Mouse (Mus musculus) heart, embryonic 10.5 days (tissue): ENCODE measurements around the gene Bcat2. TPM values are rescaled to one million over a fixed set of nuclear protein-coding genes. Genes with fewer than 3 reads are reported as not detected.

Experiments
- DNase-seq: peaks from one replicate; pipeline ENCODE4 v3.0.0-alpha.2; 2017; ENCODE audit warnings: low spot score
- H3K27ac ChIP-seq: fragments of 300-500 bp; sonication (generic); 2 replicates; pipeline ENCODE4 v1.5.1; 2016; ENCODE audit warnings: mild to moderate bottlenecking
- H3K27me3 ChIP-seq: fragments of 300-500 bp; sonication (generic); 2 replicates; pipeline ENCODE4 v1.6.1; 2016; ENCODE audit warnings: mild to moderate bottlenecking; ENCODE audit not compliant: poor library complexity, insufficient read depth, severe bottlenecking
- H3K36me3 ChIP-seq: fragments of 300-500 bp; sonication (generic); 2 replicates; pipeline ENCODE4 v1.6.1; 2016; ENCODE audit warnings: mild to moderate bottlenecking, moderate library complexity
- H3K4me1 ChIP-seq: fragments of 300-500 bp; sonication (generic); 2 replicates; pipeline ENCODE4 v1.6.1; 2016; ENCODE audit warnings: mild to moderate bottlenecking
- H3K4me3 ChIP-seq: fragments of 300-500 bp; sonication (generic); 2 replicates; pipeline ENCODE4 v1.5.1; 2016; ENCODE audit warnings: mild to moderate bottlenecking, moderate library complexity
- H3K9me3 ChIP-seq: fragments of 300-500 bp; sonication (generic); 2 replicates; pipeline ENCODE4 v1.6.1; 2016; ENCODE audit warnings: mild to moderate bottlenecking, moderate library complexity
- WGBS: fragments of 180-500 bp; shearing (Covaris S2); methylation state at CpG from one replicate; pipeline ENCODE4 v1.1.7; 2016; 5-methylcytosine and 5-hydroxymethylcytosine counted together
- polyA plus RNA-seq: library from polyadenylated mRNA; unstranded; fragments of >200 nt; fragmentation: Nextera tagmentation; extraction: Ambion mirVana; gene quantifications from 2 replicates; pipeline ENCODE4 v1.2.1, GENCODE M21; 2016

Gene Bcat2
- polyA plus RNA-seq, 1 experiment from 2014 or later = 76.7 TPM

GRCm38 (mm10) chr7:45554744-45555143 lies 15.2 kb upstream of the Bcat2 start, which contains the start of gene Hsd17b14:
TSS of gene Hsd17b14 (plus strand) at chr7:45554893.
- Histone ChIP-seq H3K27me3 (no peaks in the 10 kb centered on the region), H3K4me3 (no peak within 1 kb of the TSS), H3K27ac (peak within 1 kb of the TSS; percentile 42; the same call in 1 of the 2 replicates), H3K9me3 (no peaks in the 10 kb centered on the region), H3K4me1 (peaks cover 36% of the 10 kb centered on the region), H3K36me3 (no peaks in the 10 kb centered on the region)
- DNase-seq = no peak
- WGBS = 49% methylated on average over 8 of the region's 8 CpGs

GRCm38 (mm10) chr7:45555787-45556186 lies 14.2 kb upstream of the Bcat2 start:
- no peaks in the 10 kb centered on the region for H3K36me3 ChIP-seq
- H3K27ac ChIP-seq = peak overlapping the region; percentile 52
- no peaks in the 10 kb centered on the region for H3K9me3 ChIP-seq
- no peaks in the 10 kb centered on the region for H3K27me3 ChIP-seq
- H3K4me1 ChIP-seq = peaks cover 35% of the 10 kb centered on the region
- WGBS = 21% methylated on average over 8 of the region's 8 CpGs
- peak; percentile 88 for DNase-seq
- H3K4me3 ChIP-seq = no peak overlapping the region

- 0 out of 2 replicates have a peak overlapping the region, but pooled peaks have one; percentile 25 for H3K27ac ChIP-seq
- peaks cover 38% of the 10 kb centered on the region for H3K4me1 ChIP-seq
- WGBS = 64% methylated on average over 5 of the region's 6 CpGs
- H3K36me3 ChIP-seq = no peaks in the 10 kb centered on the region
- no peak for DNase-seq
- H3K27me3 ChIP-seq = no peaks in the 10 kb centered on the region
- no peak overlapping the region for H3K4me3 ChIP-seq
- no peaks in the 10 kb centered on the region for H3K9me3 ChIP-seq
Measured at GRCm38 (mm10) chr7:45558907-45559306, 11.0 kb upstream of the Bcat2 start.

GRCm38 (mm10) chr7:45560241-45560640 lies 9.7 kb upstream of the Bcat2 start:
- H3K4me3 ChIP-seq = no peak overlapping the region
- H3K4me1 ChIP-seq = peaks cover 38% of the 10 kb centered on the region
- no peak overlapping the region for H3K27ac ChIP-seq
- H3K9me3 ChIP-seq = no peaks in the 10 kb centered on the region
- H3K36me3 ChIP-seq = no peaks in the 10 kb centered on the region
- no peak for DNase-seq
- WGBS = 77% methylated on average over 7 of the region's 7 CpGs
- H3K27me3 ChIP-seq = no peaks in the 10 kb centered on the region

GRCm38 (mm10) chr7:45560843-45561623 lies 8.9 kb upstream of the Bcat2 start:
- Histone ChIP-seq H3K4me1 (peaks cover 35% of the 10 kb centered on the region), H3K27me3 (no peaks in the 10 kb centered on the region), H3K27ac (no peak overlapping the region; the same call in 1 of the 2 replicates), H3K36me3 (no peaks in the 10 kb centered on the region), H3K4me3 (peak overlapping the region; percentile 27), H3K9me3 (no peaks in the 10 kb centered on the region)
- 23% methylated on average over 17 of the region's 17 CpGs for WGBS
- no peak for DNase-seq

GRCm38 (mm10) chr7:45561624-45562520 lies 8.1 kb upstream of the Bcat2 start:
- Histone ChIP-seq H3K27ac (peak overlapping the region; percentile 72), H3K36me3 (no peaks in the 10 kb centered on the region), H3K9me3 (no peaks in the 10 kb centered on the region), H3K4me3 (peak overlapping the region; percentile 27), H3K4me1 (peaks cover 30% of the 10 kb centered on the region), H3K27me3 (no peaks in the 10 kb centered on the region)
- DNase-seq = no peak
- 47% methylated on average over 12 of the region's 12 CpGs for WGBS

GRCm38 (mm10) chr7:45564811-45565210 lies 5.1 kb upstream of the Bcat2 start:
- Histone ChIP-seq H3K36me3 (no peaks in the 10 kb centered on the region), H3K9me3 (no peaks in the 10 kb centered on the region), H3K4me1 (peaks cover 41% of the 10 kb centered on the region), H3K27ac (no peak overlapping the region), H3K27me3 (no peaks in the 10 kb centered on the region), H3K4me3 (no peak overlapping the region)
- DNase-seq = no peak
- 69% methylated on average over 2 of the region's 2 CpGs for WGBS

- H3K27me3 ChIP-seq = no peaks in the 10 kb centered on the region
- H3K4me3 ChIP-seq = no peak overlapping the region
- H3K36me3 ChIP-seq = no peaks in the 10 kb centered on the region
- H3K4me1 ChIP-seq = peaks cover 44% of the 10 kb centered on the region
- 83% methylated on average over 9 of the region's 9 CpGs for WGBS
- H3K27ac ChIP-seq = 0 out of 2 replicates have a peak overlapping the region, but pooled peaks have one; percentile 19
- no peaks in the 10 kb centered on the region for H3K9me3 ChIP-seq
- no peak for DNase-seq
Measured at GRCm38 (mm10) chr7:45565446-45565845, 4.5 kb upstream of the Bcat2 start.

GRCm38 (mm10) chr7:45567112-45567779 lies 2.7 kb upstream of the Bcat2 start:
- peaks cover 43% of the 10 kb centered on the region for H3K4me1 ChIP-seq
- H3K9me3 ChIP-seq = no peaks in the 10 kb centered on the region
- H3K27ac ChIP-seq = peak overlapping the region; percentile 89
- DNase-seq = no peak
- 63% methylated on average over 8 of the region's 8 CpGs for WGBS
- H3K4me3 ChIP-seq = peak overlapping the region; percentile 59
- no peaks in the 10 kb centered on the region for H3K27me3 ChIP-seq
- H3K36me3 ChIP-seq = no peaks in the 10 kb centered on the region

GRCm38 (mm10) chr7:45567780-45568516 lies 2.0 kb upstream of the Bcat2 start:
- Histone ChIP-seq H3K4me1 (peaks cover 42% of the 10 kb centered on the region), H3K27ac (peak overlapping the region; percentile 89), H3K27me3 (no peaks in the 10 kb centered on the region), H3K36me3 (no peaks in the 10 kb centered on the region), H3K4me3 (peak overlapping the region; percentile 59), H3K9me3 (no peaks in the 10 kb centered on the region)
- peak; percentile 99 for DNase-seq
- under 1% methylated on average over 24 of the region's 24 CpGs for WGBS

- no peak for DNase-seq
- Histone ChIP-seq H3K4me3 (peak overlapping the region; percentile 59), H3K27me3 (no peaks in the 10 kb centered on the region), H3K4me1 (peaks cover 42% of the 10 kb centered on the region), H3K27ac (peak overlapping the region; percentile 94), H3K9me3 (no peaks in the 10 kb centered on the region), H3K36me3 (0 out of 2 replicates have a peak, but pooled peaks cover 3% of the 10 kb centered on the region)
- 66% methylated on average over 10 of the region's 10 CpGs for WGBS
Measured at GRCm38 (mm10) chr7:45568601-45569473, 1.1 kb upstream of the Bcat2 start.
